Mouse (Mus musculus): ENCODE measurements at regions not wholly inside any gene's neighbourhood (a gene's known extent, or its start where the extent isn't known, plus 50 kb on each side); places are given as distances from the start of the nearest gene placed in this dataset.
A peak's percentile ranks its signal among the peaks of the same experiment; 100 is the strongest.

GRCm38 (mm10) chr14:102469326-102469725 is 513.1 kb downstream of the Kctd12 start:
- DNase-seq (ENCODE audit: inconsistent ontology term) = no peak

- peak; percentile 66 for DNase-seq (ENCODE audit: inconsistent ontology term)
These were observed 521.4 kb downstream of the Kctd12 start for GRCm38 (mm10) chr14:102461001-102461400.

GRCm38 (mm10) chr14:102439738-102440137 is 542.7 kb downstream of the Kctd12 start:
- no peak for DNase-seq (ENCODE audit: inconsistent ontology term)

GRCm38 (mm10) chr14:102403397-102404115 is 578.9 kb downstream of the Kctd12 start:
- no peak for DNase-seq (ENCODE audit: inconsistent ontology term)

GRCm38 (mm10) chr14:102402061-102402689 is 580.3 kb downstream of the Kctd12 start:
- no peak for DNase-seq (ENCODE audit: inconsistent ontology term)

GRCm38 (mm10) chr14:102396036-102396734 is 586.3 kb downstream of the Kctd12 start:
- no peak for DNase-seq (ENCODE audit: inconsistent ontology term)

- DNase-seq (ENCODE audit: inconsistent ontology term) = no peak
These were observed 590.1 kb downstream of the Kctd12 start for GRCm38 (mm10) chr14:102392351-102392750.

- no peak for DNase-seq (ENCODE audit: inconsistent ontology term)
These were observed 609.4 kb downstream of the Kctd12 start for GRCm38 (mm10) chr14:102372994-102373567.

GRCm38 (mm10) chr14:102361589-102361988 is 620.8 kb downstream of the Kctd12 start:
- DNase-seq (ENCODE audit: inconsistent ontology term) = no peak

- no peak for DNase-seq (ENCODE audit: inconsistent ontology term)
These were observed 599.7 kb downstream of the Lmo7 start for GRCm38 (mm10) chr14:102329409-102329808.

GRCm38 (mm10) chr14:102306332-102306731 is 576.6 kb downstream of the Lmo7 start:
- DNase-seq (ENCODE audit: inconsistent ontology term) = no peak

- no peak for DNase-seq (ENCODE audit: inconsistent ontology term)
These were observed 573.1 kb downstream of the Lmo7 start for GRCm38 (mm10) chr14:102302826-102303225.

GRCm38 (mm10) chr14:102300251-102300650 is 570.5 kb downstream of the Lmo7 start:
- DNase-seq (ENCODE audit: inconsistent ontology term) = no peak

GRCm38 (mm10) chr14:102291361-102291760 is 561.6 kb downstream of the Lmo7 start:
- DNase-seq (ENCODE audit: inconsistent ontology term) = no peak

- DNase-seq (ENCODE audit: inconsistent ontology term) = no peak
These were observed 520.3 kb downstream of the Lmo7 start for GRCm38 (mm10) chr14:102250076-102250475.

GRCm38 (mm10) chr14:102248581-102248980 is 518.8 kb downstream of the Lmo7 start:
- no peak for DNase-seq (ENCODE audit: inconsistent ontology term)

GRCm38 (mm10) chr14:102248023-102248422 is 518.3 kb downstream of the Lmo7 start:
- DNase-seq (ENCODE audit: inconsistent ontology term) = no peak

- no peak for DNase-seq (ENCODE audit: inconsistent ontology term)
These were observed 514.2 kb downstream of the Lmo7 start for GRCm38 (mm10) chr14:102243806-102244536.

- peak; percentile 58 for DNase-seq (ENCODE audit: inconsistent ontology term)
These were observed 487.0 kb downstream of the Lmo7 start for GRCm38 (mm10) chr14:102216581-102217368.

- DNase-seq (ENCODE audit: inconsistent ontology term) = no peak
These were observed 485.7 kb downstream of the Lmo7 start for GRCm38 (mm10) chr14:102215267-102215964.
